Mouse (Mus musculus): ENCODE measurements at regions not wholly inside any gene's neighbourhood (a gene's known extent, or its start where the extent isn't known, plus 50 kb on each side); places are given as distances from the start of the nearest gene placed in this dataset.

GRCm38 (mm10) chr15:27189699-27190098 lies 276.8 kb upstream of the Ank start:
- TF ChIP-seq CTCF (IDR thresholded peaks at IDR 0.05), result peak; percentile 86
- TF ChIP-seq EP300 (IDR thresholded peaks at IDR 0.05), result no peak
